8 mouse cellular contexts compared by ENCODE assay signal in genomic region chr2:160593035-160593434, GRCm38 (mm10). TPM values are rescaled to one million over a fixed set of nuclear protein-coding genes. Genes with fewer than 3 reads are reported as not detected.
DNase-seq lines count a peak whose midpoint lies in the region; ATAC-seq and TF ChIP-seq lines count a peak whose summit lies in the region.

No protein-coding gene starts in this region.

- H3K27ac ChIP-seq in intestine, postnatal 0 days (ENCODE audit: low read depth, low read length) = no peak overlapping the region
- no peak overlapping the region for H3K27ac ChIP-seq in intestine, embryonic 15.5 days
- no peak overlapping the region for H3K27ac ChIP-seq in neural tube, embryonic 11.5 days (ENCODE audit: low read depth, low read length)
- H3K27ac ChIP-seq in thymus, adult 2 months (ENCODE audit: control insufficient read depth, insufficient read depth, low read length) = no peak overlapping the region

- H3K9ac ChIP-seq in intestine, postnatal 0 days (ENCODE audit: low read depth, low read length) = no peak overlapping the region
- no peak overlapping the region for H3K9ac ChIP-seq in intestine, embryonic 15.5 days
- no peak overlapping the region for H3K9ac ChIP-seq in neural tube, embryonic 11.5 days (ENCODE audit: low read length)

- peak; percentile 96 for TF ChIP-seq CTCF in intestine, postnatal 0 days (IDR thresholded peaks at IDR 0.05; ENCODE audit: low read depth)
- no peak; the same call in 1 of the 2 replicates for TF ChIP-seq CTCF in thymus, adult 2 months (IDR thresholded peaks at IDR 0.05; ENCODE audit: borderline replicate concordance, control insufficient read depth, extremely low read depth, insufficient read depth, low read length, poor library complexity)

- H3K4me2 ChIP-seq in intestine, postnatal 0 days (replicated peaks; ENCODE audit: low read depth) = no peak overlapping the region
- H3K4me2 ChIP-seq in intestine, embryonic 15.5 days (replicated peaks) = no peak overlapping the region
- no peak overlapping the region for H3K4me2 ChIP-seq in neural tube, embryonic 11.5 days (ENCODE audit: low read depth)

- no peaks in the 10 kb centered on the region for H3K9me3 ChIP-seq in intestine, postnatal 0 days (ENCODE audit: control insufficient read depth)
- no peaks in the 10 kb centered on the region for H3K9me3 ChIP-seq in intestine, embryonic 15.5 days
- no peaks in the 10 kb centered on the region for H3K9me3 ChIP-seq in neural tube, embryonic 11.5 days (ENCODE audit: control insufficient read depth, low read length)

- peak; percentile 36 for DNase-seq in adrenal gland, adult 8-10 months
- DNase-seq in embryo, embryonic 10.5 days (ENCODE audit: low spot score) = peak; percentile 89
- DNase-seq in heart, postnatal 36 days = peak; percentile 80 to 82
- DNase-seq in left cerebral cortex, postnatal 10 days (ENCODE audit: extremely low spot score in 1 of 2, low spot score in 2 of 2) = peak; percentile 71 to 74
- DNase-seq in neural tube, embryonic 11.5 days (ENCODE audit: low spot score) = peak; percentile 68
- DNase-seq in thymus, adult 2 months = peak; percentile 72

- no peak for ATAC-seq in intestine, postnatal 0 days
- no peak for ATAC-seq in intestine, embryonic 15.5 days
- ATAC-seq in neural tube, embryonic 11.5 days (ENCODE audit: insufficient read depth, low FRiP score, low TSS enrichment) = no peak

- intact Hi-C loops in heart, postnatal 36 days (cut with DNase I) = loop anchor here (2.0 to 5.0 kb wide), 4 partner anchors 946 to 1728 kb away; no protein-coding TSS in a partner anchor
- intact Hi-C loops in left cerebral cortex, postnatal 10 days (cut with DNase I) = loop anchor here (2.0 to 5.0 kb wide), 3 partner anchors 1541 to 1728 kb away; no protein-coding TSS in a partner anchor

- no peaks in the 10 kb centered on the region for H3K36me3 ChIP-seq in intestine, postnatal 0 days (ENCODE audit: control insufficient read depth, insufficient read depth)
- H3K36me3 ChIP-seq in intestine, embryonic 15.5 days = no peaks in the 10 kb centered on the region
- no peaks in the 10 kb centered on the region for H3K36me3 ChIP-seq in neural tube, embryonic 11.5 days (ENCODE audit: control insufficient read depth, insufficient read depth, low read length)
- H3K36me3 ChIP-seq in thymus, adult 2 months (ENCODE audit: control insufficient read depth, insufficient read depth, low read length) = no peaks in the 10 kb centered on the region

- no peaks in the 10 kb centered on the region for H3K4me1 ChIP-seq in intestine, postnatal 0 days (replicated peaks; ENCODE audit: control insufficient read depth, insufficient read depth, low read length)
- 0 out of 2 replicates have a peak, but pooled peaks cover 1% of the 10 kb centered on the region for H3K4me1 ChIP-seq in intestine, embryonic 15.5 days (replicated peaks)
- no peaks in the 10 kb centered on the region for H3K4me1 ChIP-seq in neural tube, embryonic 11.5 days (ENCODE audit: control insufficient read depth, insufficient read depth, low read length)
- no peaks in the 10 kb centered on the region for H3K4me1 ChIP-seq in thymus, adult 2 months (replicated peaks; ENCODE audit: control insufficient read depth, insufficient read depth, low read length)

- no peaks in the 10 kb centered on the region for H3K27me3 ChIP-seq in intestine, postnatal 0 days (replicated peaks; ENCODE audit: control insufficient read depth, insufficient read depth, low read length)
- no peaks in the 10 kb centered on the region for H3K27me3 ChIP-seq in intestine, embryonic 15.5 days (replicated peaks)
- H3K27me3 ChIP-seq in neural tube, embryonic 11.5 days (ENCODE audit: control insufficient read depth, insufficient read depth, low read length) = no peaks in the 10 kb centered on the region
- H3K27me3 ChIP-seq in thymus, adult 2 months (ENCODE audit: control insufficient read depth, insufficient read depth, low read length) = no peaks in the 10 kb centered on the region

- WGBS in intestine, postnatal 0 days = 2% methylated on average over 2 of the region's 2 CpGs
- WGBS in intestine, embryonic 15.5 days = 2% methylated on average over 2 of the region's 2 CpGs
- WGBS in neural tube, embryonic 11.5 days = 2% methylated on average over 2 of the region's 2 CpGs
- WGBS in thymus, adult 2 months = 7% methylated on average over 2 of the region's 2 CpGs

- no peak overlapping the region for H3K4me3 ChIP-seq in intestine, postnatal 0 days (ENCODE audit: low read depth, low read length)
- H3K4me3 ChIP-seq in intestine, embryonic 15.5 days (replicated peaks) = no peak overlapping the region
- H3K4me3 ChIP-seq in neural tube, embryonic 11.5 days (ENCODE audit: low read depth, low read length) = no peak overlapping the region
- H3K4me3 ChIP-seq in thymus, adult 2 months (ENCODE audit: control insufficient read depth, insufficient read depth, low read length) = no peak overlapping the region

- TF ChIP-seq POLR2A in thymus, adult 2 months (IDR thresholded peaks at IDR 0.05; ENCODE audit: control insufficient read depth, extremely low read depth, insufficient read depth, low read length, poor library complexity) = no peak

RNA-seq across cellular contexts. Expression of gene Top1, which starts 52.7 kb away (rescaled TPM):
- polyA plus RNA-seq in intestine, postnatal 0 days (2015; fragmentation: Nextera tagmentation; extraction: Ambion mirVana) = 32.7 and 39.2 TPM in 2 replicates
- polyA plus RNA-seq in intestine, embryonic 15.5 days (2015; fragmentation: Nextera tagmentation; extraction: Ambion mirVana) = 61.5 and 65.3 TPM in 2 replicates
- 10 to 100 TPM; 69.6 to 84.6 (median 76.7) TPM for total RNA-seq in adrenal gland, adult 8-10 months (2022)
- 10 to 100 TPM; 46.9 to 50.5 TPM for total RNA-seq in heart, postnatal 36 days (2021)
- 10 to 100 TPM; 75.5 to 77.0 TPM for total RNA-seq in left cerebral cortex, postnatal 10 days (2021)
- 101 and 105 TPM in 2 replicates for polyA plus RNA-seq in neural tube, embryonic 11.5 days (2014; fragmentation: Nextera tagmentation; extraction: Ambion mirVana)
- 21.2 and 30.2 TPM in 2 replicates for polyA plus RNA-seq in thymus, adult 2 months (2012; rRNA removed)

Comparison
In these comparisons a context has a peak if more than half of its experiments do, and no peak if none do; other contexts are left out.
1. DNase-seq: peak in every context shown above with its lines; median percentile 89 in embryo, embryonic 10.5 days; 81 in heart, postnatal 36 days; 72 in left cerebral cortex, postnatal 10 days; 72 in thymus, adult 2 months; 68 in neural tube, embryonic 11.5 days; 36 in adrenal gland, adult 8-10 months.